In the genomic region with DNA sequence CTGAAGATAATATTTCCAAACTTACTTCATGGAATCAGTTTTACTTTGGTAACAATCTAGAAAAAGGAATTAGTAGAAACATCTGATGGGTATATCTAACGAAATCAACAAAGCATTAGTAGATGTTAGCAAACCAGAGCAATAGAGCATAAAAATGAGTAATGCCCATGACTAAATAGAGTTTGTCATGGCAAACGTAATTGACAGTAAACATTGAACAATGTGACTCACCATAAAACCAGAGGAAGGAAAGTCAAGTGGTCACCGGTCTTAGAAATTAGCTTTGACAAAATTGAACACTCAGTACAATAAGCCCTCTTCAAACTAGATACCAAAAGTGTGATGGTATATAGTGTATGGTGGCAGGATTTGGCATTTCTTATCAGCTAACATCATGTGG, we compare ENCODE assay signal across 15 mouse cellular contexts.
"Had no signal": no experiment of that assay in that cellular context is flagged by ENCODE, and none has a peak within 500 bp of the region (broad histone marks: within the 10 kb centered on the region; RNA-seq: fewer than 3 reads in every experiment).

No protein-coding gene starts in this region.

- DNase-seq: retina, postnatal 1 day; right cerebral cortex, adult 18-20 months; right cerebral cortex, postnatal 14 days; right cerebral cortex, postnatal 25 days; right cerebral cortex, postnatal 4 days; spleen, adult 18-20 months; thymus, adult 2 months; thymus, postnatal 14 days; thymus, postnatal 25 days; thymus, postnatal 36 days; thymus, postnatal 4 days had no signal

- H3K27me3 ChIP-seq: neural tube, embryonic 12.5 days; neural tube, embryonic 13.5 days; neural tube, embryonic 15.5 days; stomach, embryonic 15.5 days had no signal
